Mouse (Mus musculus): ENCODE measurements at regions not wholly inside any gene's neighbourhood (a gene's known extent, or its start where the extent isn't known, plus 50 kb on each side); places are given as distances from the start of the nearest gene placed in this dataset.
"Not testable (repeated sequence)": the region's sequence is repeated elsewhere in the genome, so short reads cannot be mapped to it uniquely, and the experiment has no call there.

- no peak for DNase-seq (ENCODE audit: low read depth)
Measured at GRCm38 (mm10) chr4:27529565-27529964, 1182.9 kb upstream of the Manea start.

GRCm38 (mm10) chr4:27520295-27520694 is 1173.6 kb upstream of the Manea start:
- no peak for DNase-seq (ENCODE audit: low read depth)

DNA sequence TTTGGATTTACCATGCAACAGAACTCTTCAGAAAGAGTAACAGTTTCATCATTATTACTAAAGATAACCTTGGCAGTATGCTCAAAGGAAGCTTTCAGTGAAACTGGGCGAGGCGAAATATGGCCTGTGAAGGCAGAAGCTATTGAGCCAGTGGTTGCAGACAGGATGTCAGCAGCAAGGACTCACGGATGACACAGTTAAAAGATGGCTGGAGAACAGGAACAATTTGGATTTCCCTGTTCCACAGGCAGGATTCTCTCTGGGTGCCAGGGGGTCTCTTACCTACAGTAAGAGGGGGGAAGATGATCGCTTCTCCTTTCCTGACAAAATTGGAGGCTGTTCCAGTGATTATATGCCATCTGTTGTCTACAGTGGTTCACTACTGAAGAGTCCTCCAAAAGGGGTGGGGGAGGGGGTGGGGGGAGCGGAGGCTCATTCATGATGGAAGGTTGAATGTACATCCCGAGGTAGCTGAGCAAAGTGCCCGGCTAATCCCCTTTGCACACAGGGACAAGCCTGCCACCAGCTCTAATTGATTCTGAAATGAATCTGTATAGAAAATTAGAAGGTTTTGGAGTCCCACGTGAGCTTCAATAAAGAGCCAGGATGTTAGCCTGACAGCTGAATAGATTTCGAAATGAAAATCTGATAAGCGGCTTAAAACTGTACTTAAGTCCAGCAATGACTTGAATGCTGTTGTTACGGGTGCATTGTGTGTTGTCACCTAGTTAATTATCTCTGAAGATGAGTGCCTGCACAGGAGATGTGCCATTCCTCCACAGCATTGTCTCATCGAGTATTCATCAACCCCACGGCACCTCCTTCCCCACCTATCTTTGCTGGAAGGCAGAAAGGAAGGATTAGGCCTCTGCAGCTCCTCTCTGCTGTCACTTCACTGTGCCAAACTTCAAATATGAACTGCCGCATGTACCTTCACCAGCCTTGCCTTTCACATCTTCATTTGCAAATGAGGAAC is 1158.4 kb upstream of the Manea start:
- DNase-seq (ENCODE audit: low read depth) = no peak

- DNase-seq (ENCODE audit: low read depth) = no peak
Measured at GRCm38 (mm10) chr4:27497926-27498325, 1151.2 kb upstream of the Manea start.

DNA sequence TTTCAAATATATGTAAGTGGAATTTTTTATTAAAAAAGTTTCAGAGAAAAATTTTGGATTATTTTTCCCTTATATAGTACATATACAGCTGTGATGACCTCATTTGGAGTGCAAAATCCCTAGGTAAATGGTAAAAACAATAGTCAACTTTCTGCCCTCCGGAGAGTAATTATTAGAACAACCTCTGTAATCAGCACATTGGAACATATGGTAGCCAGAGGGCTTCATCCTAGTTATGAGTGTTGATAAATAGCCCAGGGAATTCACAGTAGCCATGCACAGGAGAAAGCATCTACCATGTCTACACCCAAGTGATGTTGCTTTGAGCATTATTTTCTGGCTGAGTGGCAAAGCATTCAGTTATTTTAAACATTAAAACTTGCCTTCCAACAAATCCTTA is 1150.6 kb upstream of the Manea start:
- no peak for DNase-seq (ENCODE audit: low read depth)

GRCm38 (mm10) chr4:27491312-27491711 is 1144.6 kb upstream of the Manea start:
- DNase-seq (ENCODE audit: low read depth) = no peak

GRCm38 (mm10) chr4:27449901-27450300 is 1103.2 kb upstream of the Manea start:
- DNase-seq (ENCODE audit: low read depth) = peak; percentile 5

- no peak for DNase-seq (ENCODE audit: low read depth)
Measured at GRCm38 (mm10) chr4:27446310-27446709, 1099.6 kb upstream of the Manea start.

DNA sequence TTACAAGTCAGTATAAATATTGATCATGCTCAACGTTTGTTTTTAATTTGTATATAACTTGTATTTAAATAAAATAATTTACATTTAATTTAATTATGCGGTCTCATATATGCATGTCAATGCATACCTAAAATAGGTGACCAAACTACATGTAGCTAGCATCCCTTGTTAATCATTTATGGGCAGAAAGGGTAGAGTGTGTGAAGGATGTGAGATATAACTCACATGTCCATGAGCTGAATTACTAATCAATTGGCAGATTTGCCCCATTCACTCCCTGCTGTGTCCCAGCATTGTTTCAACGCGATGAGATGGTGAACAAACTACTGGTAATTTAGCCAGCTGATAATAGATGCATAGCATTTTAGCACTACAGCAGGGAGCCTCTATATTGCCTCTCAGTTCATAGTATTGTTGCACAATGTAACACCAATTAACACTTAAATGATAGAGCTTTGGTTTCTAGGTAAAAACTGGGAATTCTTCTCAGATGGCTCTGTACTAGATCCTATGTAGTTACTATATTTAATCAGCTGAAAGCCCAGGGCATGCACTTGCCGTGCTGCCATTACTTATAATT is 1082.6 kb upstream of the Manea start:
- DNase-seq (ENCODE audit: low read depth) = no peak

- no peak for DNase-seq (ENCODE audit: low read depth)
Measured at GRCm38 (mm10) chr4:27425902-27426301, 1079.2 kb upstream of the Manea start.

DNA sequence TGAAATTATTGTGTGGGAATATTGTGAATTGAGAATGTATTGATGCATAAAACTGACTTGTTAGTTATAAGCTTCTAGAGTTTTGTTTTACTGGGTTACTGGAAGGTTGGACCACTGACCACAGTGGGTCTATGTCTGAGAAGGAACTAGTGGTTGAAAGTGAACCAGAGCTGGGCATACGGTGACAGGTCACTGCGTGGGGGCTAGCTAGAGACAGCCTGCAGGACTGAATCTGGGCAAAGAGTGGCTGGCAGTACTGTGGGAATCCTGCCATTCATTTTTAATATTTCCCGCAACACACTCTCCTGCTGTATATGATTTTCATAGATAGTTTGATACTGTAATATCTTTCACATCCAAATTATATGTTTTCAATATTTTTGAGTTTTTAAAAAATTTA is 1077.2 kb upstream of the Manea start:
- no peak for DNase-seq (ENCODE audit: low read depth)

- DNase-seq (ENCODE audit: low read depth) = no peak
Measured at GRCm38 (mm10) chr4:27418517-27418916, 1071.8 kb upstream of the Manea start.

DNA sequence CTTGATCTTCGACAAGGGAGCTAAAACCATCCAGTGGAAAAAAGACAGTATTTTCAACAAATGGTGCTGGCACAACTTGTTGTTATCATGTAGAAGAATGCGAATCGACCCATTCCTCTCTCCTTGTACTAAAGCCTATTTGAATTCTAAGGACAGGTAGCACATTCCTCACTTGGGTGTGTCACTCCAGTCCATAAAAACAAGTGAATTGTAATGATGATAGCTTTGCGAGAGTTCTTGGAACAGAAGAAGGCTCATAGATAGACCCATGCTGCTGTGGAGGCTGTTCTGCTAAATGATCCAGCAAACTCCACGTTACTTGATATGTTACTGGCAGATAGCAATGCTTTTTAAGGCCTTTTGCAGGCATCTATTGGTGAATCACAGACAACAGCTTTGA is 1038.2 kb upstream of the Manea start:
- not testable (repeated sequence) for DNase-seq (ENCODE audit: low read depth)

DNA sequence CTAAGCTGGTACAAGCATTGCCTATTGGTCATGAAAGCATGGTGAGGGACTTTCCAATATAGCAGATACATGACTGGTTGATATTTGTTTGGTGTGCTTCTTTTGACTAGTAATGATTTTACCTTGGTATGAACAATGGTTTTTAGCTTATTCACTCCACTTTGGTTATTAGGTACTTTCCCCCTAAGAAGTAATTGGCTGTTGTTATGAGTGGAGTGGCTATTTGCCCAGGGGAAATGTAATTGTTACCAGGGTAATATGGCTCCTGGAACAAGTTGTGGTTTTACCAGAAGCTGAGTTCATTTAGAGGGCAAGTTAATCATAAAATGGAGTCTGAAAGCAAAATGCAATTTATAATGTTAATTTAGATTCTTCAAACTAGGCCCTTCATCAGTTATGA is 1000.2 kb upstream of the Manea start:
- no peak for DNase-seq (ENCODE audit: low read depth)

DNA sequence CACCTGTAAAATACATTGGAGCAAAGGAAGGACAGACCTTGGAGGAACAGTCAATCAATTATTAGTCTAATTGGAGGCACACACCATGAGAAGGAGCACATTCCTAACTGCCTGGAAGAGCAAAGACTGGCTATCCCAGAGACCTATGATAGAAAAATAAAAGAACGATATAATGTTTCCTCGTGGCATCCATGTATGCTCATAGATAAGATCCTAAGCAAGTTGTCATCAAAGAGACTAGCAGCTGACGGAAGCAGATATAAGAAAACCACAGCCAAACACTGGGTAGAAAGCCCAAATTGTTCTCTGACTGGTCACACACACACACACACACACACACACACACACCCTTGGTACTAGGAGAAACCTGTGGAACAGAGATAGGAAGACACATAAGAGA is 986.6 kb upstream of the Manea start:
- no peak for DNase-seq (ENCODE audit: low read depth)
